Mouse (Mus musculus): ENCODE measurements around the gene Foxp4. TPM values are rescaled to one million over a fixed set of nuclear protein-coding genes. Genes with fewer than 3 reads are reported as not detected.

Gene Foxp4
- polyA plus RNA-seq, 1 experiment from 2014 or later = 14.6 TPM

GRCm38 (mm10) chr17:47821339-47821738, 103.1 kb downstream of the Foxp4 start:
- no peak for DNase-seq (ENCODE audit: low spot score)
- Histone ChIP-seq H3K27me3 (ENCODE audit: control insufficient read depth, insufficient read depth, low read length) (no peaks in the 10 kb centered on the region), H3K4me3 (ENCODE audit: low read depth, low read length) (no peak overlapping the region), H3K9ac (ENCODE audit: low read length) (no peak overlapping the region), H3K9me3 (ENCODE audit: control insufficient read depth, low read length) (no peaks in the 10 kb centered on the region), H3K27ac (replicated peaks) (no peak overlapping the region), H3K36me3 (ENCODE audit: control insufficient read depth, insufficient read depth, low read length) (peaks cover 9% of the 10 kb centered on the region), H3K4me2 (replicated peaks; ENCODE audit: low read depth) (no peak overlapping the region; the same call in 1 of the 2 replicates), H3K4me1 (replicated peaks; ENCODE audit: control insufficient read depth, insufficient read depth) (no peaks in the 10 kb centered on the region)
- TF ChIP-seq CTCF (IDR thresholded peaks at IDR 0.05; ENCODE audit: low read depth) (no peak), EP300 (optimal IDR thresholded peaks at IDR 0.05) (no peak)
- ATAC-seq (ENCODE audit: low FRiP score, low TSS enrichment) = no peak
- 65% methylated on average over 8 of the region's 8 CpGs for WGBS

- H3K27me3 ChIP-seq (ENCODE audit: control insufficient read depth, insufficient read depth, low read length) = no peaks in the 10 kb centered on the region
- DNase-seq (ENCODE audit: low spot score) (no peak), ATAC-seq (ENCODE audit: low FRiP score, low TSS enrichment) (no peak)
- H3K9me3 ChIP-seq (ENCODE audit: control insufficient read depth, low read length) = no peaks in the 10 kb centered on the region
- WGBS = 90% methylated on average over 13 of the region's 13 CpGs
- H3K9ac ChIP-seq (ENCODE audit: low read length) = no peak overlapping the region
- peaks cover 8% of the 10 kb centered on the region for H3K36me3 ChIP-seq (ENCODE audit: control insufficient read depth, insufficient read depth, low read length)
- TF ChIP-seq EP300 (optimal IDR thresholded peaks at IDR 0.05) = no peak
- TF ChIP-seq CTCF (IDR thresholded peaks at IDR 0.05; ENCODE audit: low read depth) = no peak
- H3K4me3 ChIP-seq (ENCODE audit: low read depth, low read length) = no peak overlapping the region
- no peak overlapping the region for H3K4me2 ChIP-seq (replicated peaks; ENCODE audit: low read depth)
- no peak overlapping the region for H3K27ac ChIP-seq (replicated peaks)
- H3K4me1 ChIP-seq (replicated peaks; ENCODE audit: control insufficient read depth, insufficient read depth) = no peaks in the 10 kb centered on the region
These were observed 106.3 kb downstream of the Foxp4 start for GRCm38 (mm10) chr17:47818038-47818725.

Other genes with a start within 250 kb of the Foxp4 start
- gene Tomm6, start 236.3 kb downstream of the Foxp4 start, polyA plus RNA-seq (2015; fragmentation: Nextera tagmentation; extraction: Ambion mirVana) = 353 and 386 TPM in 2 replicates
- 2.3 and 2.7 TPM in 2 replicates for gene Frs3, start 235.6 kb downstream of the Foxp4 start, polyA plus RNA-seq (2015; fragmentation: Nextera tagmentation; extraction: Ambion mirVana)
- gene Gm21981, start 230.2 kb downstream of the Foxp4 start, polyA plus RNA-seq (2015; fragmentation: Nextera tagmentation; extraction: Ambion mirVana) = 0.16 TPM in 1 of 2 replicates, not detected in the other
- gene Prickle4, start 229.9 kb downstream of the Foxp4 start, polyA plus RNA-seq (2015; fragmentation: Nextera tagmentation; extraction: Ambion mirVana) = 0.19 and 0.51 TPM in 2 replicates
- 1,647 and 1,784 TPM in 2 replicates for gene Pgc, start 197.8 kb downstream of the Foxp4 start, polyA plus RNA-seq (2015; fragmentation: Nextera tagmentation; extraction: Ambion mirVana)
- 10.4 and 13.8 TPM in 2 replicates for gene Tfeb, start 187.6 kb downstream of the Foxp4 start, polyA plus RNA-seq (2015; fragmentation: Nextera tagmentation; extraction: Ambion mirVana)
- gene Mdfi, start 90.0 kb downstream of the Foxp4 start, polyA plus RNA-seq (2015; fragmentation: Nextera tagmentation; extraction: Ambion mirVana) = 6.2 and 6.3 TPM in 2 replicates
- gene 1700122O11Rik, start 113.6 kb upstream of the Foxp4 start, polyA plus RNA-seq (2015; fragmentation: Nextera tagmentation; extraction: Ambion mirVana) = not detected in 2 replicates
- not detected in 2 replicates for gene 1700067P10Rik, start 164.7 kb upstream of the Foxp4 start, polyA plus RNA-seq (2015; fragmentation: Nextera tagmentation; extraction: Ambion mirVana)
- gene 9830107B12Rik, start 221.6 kb upstream of the Foxp4 start, polyA plus RNA-seq (2015; fragmentation: Nextera tagmentation; extraction: Ambion mirVana) = not detected in 2 replicates
- 0.05 TPM in 1 of 2 replicates, not detected in the other for gene A530064D06Rik, start 242.6 kb upstream of the Foxp4 start, polyA plus RNA-seq (2015; fragmentation: Nextera tagmentation; extraction: Ambion mirVana)